Mouse (Mus musculus) liver, adult 2 months (tissue): ENCODE measurements at regions not wholly inside any gene's neighbourhood (a gene's known extent, or its start where the extent isn't known, plus 50 kb on each side); places are given as distances from the start of the nearest gene placed in this dataset.

ENCODE experiments used
- CTCF ChIP-seq: fragments of 200-500 bp; IDR thresholded peaks from 2 replicates; pipeline ENCODE4 v1.5.1; 2011; ENCODE audit warnings: low read depth, low read length, control low read depth
- POLR2A ChIP-seq: fragments of 200-500 bp; IDR thresholded peaks from 2 replicates; pipeline ENCODE4 v1.6.1; 2011; ENCODE audit warnings: low read length, control low read depth; ENCODE audit not compliant: insufficient read depth; ENCODE audit errors: extremely low read depth

- TF ChIP-seq CTCF (peak; percentile 70), POLR2A (no peak)
Observed at GRCm38 (mm10) chr4:48779202-48779905, 116.0 kb downstream of the Cavin4 start.
